Mouse (Mus musculus): ENCODE measurements around the gene Magi1. TPM values are rescaled to one million over a fixed set of nuclear protein-coding genes. Genes with fewer than 3 reads are reported as not detected.

The Magi1 gene
- polyA plus RNA-seq, 1 experiment from 2014 or later = 7.9 TPM

- Histone ChIP-seq H3K4me3 (ENCODE audit: control insufficient read depth in 1 of 2, insufficient read depth in 1 of 2, low read depth in 1 of 2, low read length in 2 of 2) (no peak overlapping the region), H3K4me1 (ENCODE audit: control insufficient read depth in 2 of 2, insufficient read depth in 2 of 2, low read length in 2 of 2) (peaks cover 2 to 4% of the 10 kb centered on the region in 2 experiments; a peak in 1 of 4 replicates), H3K9me3 (ENCODE audit: control insufficient read depth, low read length) (0 out of 2 replicates have a peak, but pooled peaks cover 4% of the 10 kb centered on the region), H3K4me2 (ENCODE audit: low read length) (no peak overlapping the region), H3K27me3 (ENCODE audit: control insufficient read depth, insufficient read depth, low read length) (no peaks in the 10 kb centered on the region), H3K36me3 (ENCODE audit: control insufficient read depth, insufficient read depth, low read length) (no peaks in the 10 kb centered on the region), H3K9ac (ENCODE audit: low read length) (no peak overlapping the region), H3K27ac (replicated peaks in 1 of 2; ENCODE audit: control insufficient read depth in 1 of 2, insufficient read depth in 1 of 2, low read depth in 2 of 2, low read length in 2 of 2) (no peak overlapping the region)
- 90% methylated on average over 6 of the region's 6 CpGs for WGBS
- no peak for ATAC-seq (ENCODE audit: insufficient number of reproducible peaks, insufficient read depth, low FRiP score, low read depth)
Observed at GRCm38 (mm10) chr6:94116434-94117432, 167.0 kb downstream of the Magi1 start.

GRCm38 (mm10) chr6:94111833-94112232, 171.9 kb downstream of the Magi1 start:
- Histone ChIP-seq H3K27ac (replicated peaks in 1 of 2; ENCODE audit: control insufficient read depth in 1 of 2, insufficient read depth in 1 of 2, low read depth in 2 of 2, low read length in 2 of 2) (no peak overlapping the region), H3K27me3 (ENCODE audit: control insufficient read depth, insufficient read depth, low read length) (no peaks in the 10 kb centered on the region), H3K4me1 (ENCODE audit: control insufficient read depth in 2 of 2, insufficient read depth in 2 of 2, low read length in 2 of 2) (no peaks in the 10 kb centered on the region; a peak in 1 of 4 replicates), H3K4me3 (ENCODE audit: control insufficient read depth in 1 of 2, insufficient read depth in 1 of 2, low read depth in 1 of 2, low read length in 2 of 2) (no peak overlapping the region), H3K36me3 (ENCODE audit: control insufficient read depth, insufficient read depth, low read length) (no peaks in the 10 kb centered on the region), H3K4me2 (ENCODE audit: low read length) (no peak overlapping the region), H3K9me3 (ENCODE audit: control insufficient read depth, low read length) (no peaks in the 10 kb centered on the region), H3K9ac (ENCODE audit: low read length) (no peak overlapping the region)
- no peak for ATAC-seq (ENCODE audit: insufficient number of reproducible peaks, insufficient read depth, low FRiP score, low read depth)

- no peak overlapping the region for H3K27ac ChIP-seq (replicated peaks in 1 of 2; ENCODE audit: control insufficient read depth in 1 of 2, insufficient read depth in 1 of 2, low read depth in 2 of 2, low read length in 2 of 2)
- no peaks in the 10 kb centered on the region for H3K9me3 ChIP-seq (ENCODE audit: control insufficient read depth, low read length)
- no peaks in the 10 kb centered on the region for H3K36me3 ChIP-seq (ENCODE audit: control insufficient read depth, insufficient read depth, low read length)
- H3K4me3 ChIP-seq (ENCODE audit: control insufficient read depth in 1 of 2, insufficient read depth in 1 of 2, low read depth in 1 of 2, low read length in 2 of 2) = no peak overlapping the region
- H3K4me2 ChIP-seq (ENCODE audit: low read length) = no peak overlapping the region
- H3K27me3 ChIP-seq (ENCODE audit: control insufficient read depth, insufficient read depth, low read length) = no peaks in the 10 kb centered on the region
- ATAC-seq (ENCODE audit: insufficient number of reproducible peaks, insufficient read depth, low FRiP score, low read depth) = no peak
- peaks cover 12 to 24% of the 10 kb centered on the region in 2 experiments for H3K4me1 ChIP-seq (ENCODE audit: control insufficient read depth in 2 of 2, insufficient read depth in 2 of 2, low read length in 2 of 2)
- no peak overlapping the region for H3K9ac ChIP-seq (ENCODE audit: low read length)
- 74% methylated on average over 11 of the region's 11 CpGs for WGBS
Observed at GRCm38 (mm10) chr6:94107401-94108107, 176.2 kb downstream of the Magi1 start.

- H3K36me3 ChIP-seq (ENCODE audit: control insufficient read depth, insufficient read depth, low read length) = no peaks in the 10 kb centered on the region
- no peaks in the 10 kb centered on the region for H3K9me3 ChIP-seq (ENCODE audit: control insufficient read depth, low read length)
- WGBS = 72% methylated on average over 3 of the region's 3 CpGs
- ATAC-seq (ENCODE audit: insufficient number of reproducible peaks, insufficient read depth, low FRiP score, low read depth) = no peak
- no peaks in the 10 kb centered on the region for H3K27me3 ChIP-seq (ENCODE audit: control insufficient read depth, insufficient read depth, low read length)
- no peak overlapping the region for H3K4me2 ChIP-seq (ENCODE audit: low read length)
- H3K4me1 ChIP-seq (ENCODE audit: control insufficient read depth in 2 of 2, insufficient read depth in 2 of 2, low read length in 2 of 2) = peaks cover 15 to 38% of the 10 kb centered on the region in 2 experiments
- no peak overlapping the region for H3K9ac ChIP-seq (ENCODE audit: low read length)
- H3K4me3 ChIP-seq (ENCODE audit: control insufficient read depth in 1 of 2, insufficient read depth in 1 of 2, low read depth in 1 of 2, low read length in 2 of 2) = no peak overlapping the region
- peak overlapping the region in 1 of 2 experiments; percentile 45; a peak in 1 of 4 replicates for H3K27ac ChIP-seq (replicated peaks in 1 of 2; ENCODE audit: control insufficient read depth in 1 of 2, insufficient read depth in 1 of 2, low read depth in 2 of 2, low read length in 2 of 2)
Observed at GRCm38 (mm10) chr6:94103581-94103980, 180.1 kb downstream of the Magi1 start.

- Histone ChIP-seq H3K36me3 (ENCODE audit: control insufficient read depth, insufficient read depth, low read length) (no peaks in the 10 kb centered on the region), H3K27ac (replicated peaks in 1 of 2; ENCODE audit: control insufficient read depth in 1 of 2, insufficient read depth in 1 of 2, low read depth in 2 of 2, low read length in 2 of 2) (no peak overlapping the region), H3K27me3 (ENCODE audit: control insufficient read depth, insufficient read depth, low read length) (no peaks in the 10 kb centered on the region), H3K9ac (ENCODE audit: low read length) (no peak overlapping the region), H3K4me2 (ENCODE audit: low read length) (no peak overlapping the region), H3K9me3 (ENCODE audit: control insufficient read depth, low read length) (no peaks in the 10 kb centered on the region), H3K4me3 (ENCODE audit: control insufficient read depth in 1 of 2, insufficient read depth in 1 of 2, low read depth in 1 of 2, low read length in 2 of 2) (no peak overlapping the region), H3K4me1 (ENCODE audit: control insufficient read depth in 2 of 2, insufficient read depth in 2 of 2, low read length in 2 of 2) (peaks cover 15 to 45% of the 10 kb centered on the region in 2 experiments)
- WGBS = 22% methylated on average over 5 of the region's 5 CpGs
- ATAC-seq (ENCODE audit: insufficient number of reproducible peaks, insufficient read depth, low FRiP score, low read depth) = no peak
Observed at GRCm38 (mm10) chr6:94101256-94101655, 182.5 kb downstream of the Magi1 start.

- Histone ChIP-seq H3K27ac (replicated peaks in 1 of 2; ENCODE audit: control insufficient read depth in 1 of 2, insufficient read depth in 1 of 2, low read depth in 2 of 2, low read length in 2 of 2) (no peak overlapping the region), H3K4me2 (ENCODE audit: low read length) (no peak overlapping the region), H3K4me3 (ENCODE audit: control insufficient read depth in 1 of 2, insufficient read depth in 1 of 2, low read depth in 1 of 2, low read length in 2 of 2) (no peak overlapping the region), H3K4me1 (ENCODE audit: control insufficient read depth in 2 of 2, insufficient read depth in 2 of 2, low read length in 2 of 2) (peaks cover 5 to 25% of the 10 kb centered on the region in 2 experiments), H3K9me3 (ENCODE audit: control insufficient read depth, low read length) (no peaks in the 10 kb centered on the region), H3K36me3 (ENCODE audit: control insufficient read depth, insufficient read depth, low read length) (no peaks in the 10 kb centered on the region), H3K27me3 (ENCODE audit: control insufficient read depth, insufficient read depth, low read length) (no peaks in the 10 kb centered on the region), H3K9ac (ENCODE audit: low read length) (no peak overlapping the region)
- WGBS = 56% methylated on average over 4 of the region's 4 CpGs
- no peak for ATAC-seq (ENCODE audit: insufficient number of reproducible peaks, insufficient read depth, low FRiP score, low read depth)
Observed at GRCm38 (mm10) chr6:94094924-94095685, 188.6 kb downstream of the Magi1 start.

- no peak for ATAC-seq (ENCODE audit: insufficient number of reproducible peaks, insufficient read depth, low FRiP score, low read depth)
- Histone ChIP-seq H3K27me3 (ENCODE audit: control insufficient read depth, insufficient read depth, low read length) (no peaks in the 10 kb centered on the region), H3K4me3 (ENCODE audit: control insufficient read depth in 1 of 2, insufficient read depth in 1 of 2, low read depth in 1 of 2, low read length in 2 of 2) (no peak overlapping the region), H3K9ac (ENCODE audit: low read length) (no peak overlapping the region), H3K9me3 (ENCODE audit: control insufficient read depth, low read length) (no peaks in the 10 kb centered on the region), H3K27ac (replicated peaks in 1 of 2; ENCODE audit: control insufficient read depth in 1 of 2, insufficient read depth in 1 of 2, low read depth in 2 of 2, low read length in 2 of 2) (no peak overlapping the region), H3K36me3 (ENCODE audit: control insufficient read depth, insufficient read depth, low read length) (no peaks in the 10 kb centered on the region), H3K4me2 (ENCODE audit: low read length) (no peak overlapping the region), H3K4me1 (ENCODE audit: control insufficient read depth in 2 of 2, insufficient read depth in 2 of 2, low read length in 2 of 2) (peaks cover 5 to 24% of the 10 kb centered on the region in 2 experiments)
- 48% methylated on average over 8 of the region's 8 CpGs for WGBS
Observed at GRCm38 (mm10) chr6:94092969-94093597, 190.6 kb downstream of the Magi1 start.
